Mouse (Mus musculus): ENCODE results near the gene Yap1.
"Not testable (repeated sequence)": the region's sequence is repeated elsewhere in the genome, so short reads cannot be mapped to it uniquely, and the experiment has no call there.

The Yap1 gene

GRCm38 (mm10) chr9:7914487-7914886, 89.9 kb downstream of the Yap1 start:
- DNase-seq (ENCODE audit: low read depth, low spot score): peak; percentile 33

- no peak for DNase-seq (ENCODE audit: low read depth, low spot score)
Measured at GRCm38 (mm10) chr9:7913953-7914352, 90.4 kb downstream of the Yap1 start.

- no peak for DNase-seq (ENCODE audit: low read depth, low spot score)
Measured at GRCm38 (mm10) chr9:7907351-7907985, 96.9 kb downstream of the Yap1 start.

DNA sequence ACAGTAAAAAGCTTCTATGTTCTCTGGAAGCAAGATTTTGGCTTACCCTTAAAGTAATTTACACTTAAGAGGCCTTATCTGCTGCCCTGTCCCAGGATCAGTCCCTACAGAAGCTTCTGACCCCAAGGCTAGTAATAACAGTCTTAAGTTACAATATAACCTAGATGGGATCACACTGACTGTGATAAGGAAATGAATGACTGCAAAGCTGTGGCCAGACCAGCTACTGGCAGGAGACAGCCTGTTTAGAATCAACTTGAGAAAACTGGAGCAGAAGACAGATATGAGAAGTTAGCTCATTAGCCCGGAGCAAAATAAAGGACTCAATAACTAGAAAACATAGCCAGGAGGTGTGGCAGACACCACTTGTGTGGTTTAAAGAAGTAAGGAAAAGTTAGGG, 97.8 kb downstream of the Yap1 start:
- DNase-seq (ENCODE audit: low read depth, low spot score): no peak

DNA sequence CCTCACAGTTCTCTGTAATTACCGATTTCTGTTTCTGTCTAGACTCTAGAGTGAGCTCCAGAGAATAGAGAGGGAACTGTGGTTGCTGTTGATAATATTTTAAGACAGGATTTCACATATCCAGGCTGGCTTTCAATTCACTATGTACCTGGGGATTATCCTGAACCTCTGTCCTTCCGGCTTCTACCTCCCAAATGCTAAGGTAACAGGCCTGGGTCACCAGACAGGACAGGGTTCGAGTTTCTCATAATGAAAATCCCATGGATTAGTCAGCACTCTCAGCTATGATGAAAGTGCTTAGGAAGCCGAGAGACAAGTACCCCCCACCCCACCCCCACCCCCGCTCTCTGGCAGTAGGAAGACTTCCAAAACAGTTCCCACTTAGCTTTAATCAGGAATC, 100.6 kb downstream of the Yap1 start:
- no peak for DNase-seq (ENCODE audit: low read depth, low spot score)

- no peak for DNase-seq (ENCODE audit: low read depth, low spot score)
Measured at GRCm38 (mm10) chr9:7903262-7903661, 101.1 kb downstream of the Yap1 start.

- DNase-seq (ENCODE audit: low read depth, low spot score): no peak
Measured at GRCm38 (mm10) chr9:7902311-7902710, 102.1 kb downstream of the Yap1 start.

DNA sequence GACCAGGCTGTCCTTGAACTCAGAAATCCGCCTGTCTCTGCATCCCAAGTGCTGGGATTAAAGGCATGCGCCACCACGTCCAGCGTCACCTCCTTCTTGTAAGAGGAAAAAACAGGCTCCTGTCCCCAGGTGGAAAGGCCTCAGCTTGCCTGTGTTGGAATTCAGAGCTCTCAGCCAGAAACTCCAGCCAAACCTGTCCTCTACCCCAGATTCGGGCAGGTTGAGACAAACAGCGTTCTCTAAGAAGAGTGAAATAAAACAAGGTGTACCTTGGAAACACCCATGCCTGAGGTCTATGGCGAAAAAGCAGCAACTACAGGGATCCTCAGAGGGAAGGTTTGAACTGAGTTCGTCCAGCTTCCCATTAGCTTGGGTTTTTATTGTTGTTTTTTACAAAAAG, 103.4 kb downstream of the Yap1 start:
- DNase-seq (ENCODE audit: low read depth, low spot score): no peak

GRCm38 (mm10) chr9:7897502-7897901, 106.9 kb downstream of the Yap1 start:
- DNase-seq (ENCODE audit: low read depth, low spot score): no peak

- DNase-seq (ENCODE audit: low read depth, low spot score): not testable (repeated sequence)
Measured at GRCm38 (mm10) chr9:7891796-7892195, 112.6 kb downstream of the Yap1 start.

DNA sequence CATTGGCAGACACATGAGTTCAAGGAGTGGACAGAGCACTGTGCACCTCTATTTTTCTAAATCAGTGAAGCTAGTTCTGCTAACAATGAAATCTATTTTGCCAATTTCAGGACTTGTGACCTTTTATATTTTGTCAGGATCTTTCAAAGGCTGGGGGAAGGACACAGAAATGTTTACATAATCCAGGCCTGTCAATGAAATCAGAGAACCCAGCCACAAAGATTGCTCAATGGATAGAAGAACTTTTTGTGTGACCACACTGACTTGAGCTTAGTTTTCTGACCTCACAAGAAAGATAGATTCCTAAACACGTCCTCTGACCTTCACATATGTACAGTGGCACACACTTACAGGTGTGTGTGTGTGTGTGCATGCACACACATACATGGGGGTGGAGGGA, 113.2 kb downstream of the Yap1 start:
- no peak for DNase-seq (ENCODE audit: low read depth, low spot score)

DNA sequence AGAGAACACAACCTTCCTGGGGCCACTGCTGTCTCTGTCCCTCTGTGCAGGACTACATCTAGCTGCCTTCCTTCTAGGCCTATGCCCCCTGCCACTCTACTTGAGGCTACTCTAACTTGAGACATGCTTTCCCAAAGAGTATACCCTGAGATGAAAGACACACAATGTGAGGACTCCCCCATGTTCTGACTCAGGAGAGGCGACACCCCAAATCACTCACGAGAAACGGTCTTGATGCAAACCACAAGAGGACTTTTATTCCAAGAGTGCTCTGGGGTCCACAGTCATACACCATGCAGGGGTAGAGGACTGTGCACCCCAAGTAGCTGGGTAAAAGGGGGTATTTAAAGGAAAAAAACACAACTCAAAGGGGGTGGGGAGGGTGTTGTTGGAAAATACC, 120.0 kb downstream of the Yap1 start:
- no peak for DNase-seq (ENCODE audit: low read depth, low spot score)

- DNase-seq (ENCODE audit: low read depth, low spot score): no peak
Measured at GRCm38 (mm10) chr9:7882304-7882865, 122.0 kb downstream of the Yap1 start.

Measured in telencephalon, adult 2 months (tissue).